Mouse (Mus musculus): ENCODE data around the gene Runx2. TPM values are rescaled to one million over a fixed set of nuclear protein-coding genes. Genes with fewer than 3 reads are reported as not detected.

Runx2 gene
- polyA plus RNA-seq, 1 experiment from 2014 or later = 1.0 TPM

DNA sequence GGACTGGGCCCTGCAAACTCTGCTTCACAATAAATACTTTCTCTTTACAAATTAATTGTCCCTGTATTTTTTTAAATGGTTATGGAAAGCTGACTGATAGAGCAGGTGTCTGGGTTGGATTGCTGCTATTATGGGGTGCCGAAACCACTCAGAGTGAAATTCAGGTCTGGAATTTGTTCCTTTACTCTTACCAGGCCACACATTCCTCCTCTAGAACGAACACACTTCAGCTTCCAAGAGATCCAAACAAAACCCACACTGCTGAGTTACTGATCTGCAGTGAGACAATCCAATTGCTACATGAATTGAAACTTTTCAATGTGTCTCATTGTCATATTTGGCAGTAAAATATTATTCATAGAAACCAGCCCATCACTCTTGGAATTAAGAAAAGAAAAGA lies 47.6 kb downstream of the Runx2 start:
- 62% methylated on average over 2 of the region's 2 CpGs for WGBS
- no peaks in the 10 kb centered on the region for H3K4me1 ChIP-seq (replicated peaks; ENCODE audit: control insufficient read depth, insufficient read depth, low read length)
- TF ChIP-seq CTCF (IDR thresholded peaks at IDR 0.05; ENCODE audit: low read depth) = no peak
- no peaks in the 10 kb centered on the region for H3K27me3 ChIP-seq (replicated peaks; ENCODE audit: control insufficient read depth, insufficient read depth, low read length)
- no peaks in the 10 kb centered on the region for H3K9me3 ChIP-seq (ENCODE audit: control insufficient read depth)
- no peak overlapping the region for H3K27ac ChIP-seq (ENCODE audit: low read depth, low read length)
- H3K36me3 ChIP-seq (ENCODE audit: control insufficient read depth, insufficient read depth) = no peaks in the 10 kb centered on the region
- no peak for ATAC-seq
- H3K9ac ChIP-seq (ENCODE audit: low read depth, low read length) = no peak overlapping the region
- H3K4me3 ChIP-seq (ENCODE audit: low read depth, low read length) = no peak overlapping the region
- no peak overlapping the region for H3K4me2 ChIP-seq (replicated peaks; ENCODE audit: low read depth)

DNA sequence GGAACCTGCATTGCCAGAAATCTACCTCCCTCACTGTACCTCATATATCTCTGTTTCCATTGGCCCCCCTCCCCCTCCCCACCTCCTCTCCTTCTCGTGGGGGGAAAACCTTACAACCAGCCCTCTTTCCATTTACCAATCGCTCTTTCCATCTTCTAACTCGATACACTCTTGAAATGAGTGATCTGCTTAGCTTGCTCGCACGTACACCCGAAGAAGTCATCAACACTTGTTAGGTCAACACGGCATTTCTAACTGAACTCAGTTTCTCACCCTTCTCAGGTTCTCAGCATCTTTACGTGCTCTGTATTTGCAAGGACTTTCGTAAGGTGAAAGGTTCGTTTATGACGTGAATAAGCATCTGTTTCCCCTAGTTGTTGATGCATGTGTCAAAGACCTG lies 48.3 kb downstream of the Runx2 start:
- H3K9me3 ChIP-seq (ENCODE audit: control insufficient read depth) = no peaks in the 10 kb centered on the region
- H3K4me1 ChIP-seq (replicated peaks; ENCODE audit: control insufficient read depth, insufficient read depth, low read length) = no peaks in the 10 kb centered on the region
- H3K4me3 ChIP-seq (ENCODE audit: low read depth, low read length) = no peak overlapping the region
- H3K27ac ChIP-seq (ENCODE audit: low read depth, low read length) = no peak overlapping the region
- no peaks in the 10 kb centered on the region for H3K27me3 ChIP-seq (replicated peaks; ENCODE audit: control insufficient read depth, insufficient read depth, low read length)
- no peak for ATAC-seq
- 84% methylated on average over 11 of the region's 11 CpGs for WGBS
- no peak for TF ChIP-seq CTCF (IDR thresholded peaks at IDR 0.05; ENCODE audit: low read depth)
- H3K36me3 ChIP-seq (ENCODE audit: control insufficient read depth, insufficient read depth) = no peaks in the 10 kb centered on the region
- no peak overlapping the region for H3K4me2 ChIP-seq (replicated peaks; ENCODE audit: low read depth)
- no peak overlapping the region for H3K9ac ChIP-seq (ENCODE audit: low read depth, low read length)

DNA sequence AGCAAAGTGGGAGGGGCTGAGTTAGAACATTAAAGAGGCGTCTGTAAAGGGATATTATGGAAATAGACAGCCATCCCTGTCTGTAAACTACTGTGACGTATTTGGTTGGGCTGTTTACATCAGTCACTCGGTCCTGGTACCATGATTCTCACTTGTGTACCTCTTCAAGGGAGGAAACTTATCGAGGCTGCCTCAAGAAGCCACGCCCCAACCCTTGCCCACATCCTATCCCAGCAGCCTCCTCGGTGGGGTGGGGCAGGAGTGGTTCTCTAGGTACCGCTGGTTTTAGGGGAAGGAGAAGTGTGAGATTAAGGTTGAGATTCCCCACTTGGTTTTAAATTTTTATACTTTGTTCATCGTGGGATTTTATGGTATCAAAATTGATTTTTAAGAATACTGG lies 69.2 kb downstream of the Runx2 start:
- no peak for ATAC-seq
- no peaks in the 10 kb centered on the region for H3K9me3 ChIP-seq (ENCODE audit: control insufficient read depth)
- no peaks in the 10 kb centered on the region for H3K4me1 ChIP-seq (replicated peaks; ENCODE audit: control insufficient read depth, insufficient read depth, low read length)
- no peak overlapping the region for H3K4me2 ChIP-seq (replicated peaks; ENCODE audit: low read depth)
- H3K27ac ChIP-seq (ENCODE audit: low read depth, low read length) = no peak overlapping the region
- H3K9ac ChIP-seq (ENCODE audit: low read depth, low read length) = no peak overlapping the region
- no peak for TF ChIP-seq CTCF (IDR thresholded peaks at IDR 0.05; ENCODE audit: low read depth)
- H3K27me3 ChIP-seq (replicated peaks; ENCODE audit: control insufficient read depth, insufficient read depth, low read length) = no peaks in the 10 kb centered on the region; the same call in 1 of the 2 replicates
- H3K4me3 ChIP-seq (ENCODE audit: low read depth, low read length) = no peak overlapping the region
- no peaks in the 10 kb centered on the region for H3K36me3 ChIP-seq (ENCODE audit: control insufficient read depth, insufficient read depth)
- 87% methylated on average over 8 of the region's 8 CpGs for WGBS

DNA sequence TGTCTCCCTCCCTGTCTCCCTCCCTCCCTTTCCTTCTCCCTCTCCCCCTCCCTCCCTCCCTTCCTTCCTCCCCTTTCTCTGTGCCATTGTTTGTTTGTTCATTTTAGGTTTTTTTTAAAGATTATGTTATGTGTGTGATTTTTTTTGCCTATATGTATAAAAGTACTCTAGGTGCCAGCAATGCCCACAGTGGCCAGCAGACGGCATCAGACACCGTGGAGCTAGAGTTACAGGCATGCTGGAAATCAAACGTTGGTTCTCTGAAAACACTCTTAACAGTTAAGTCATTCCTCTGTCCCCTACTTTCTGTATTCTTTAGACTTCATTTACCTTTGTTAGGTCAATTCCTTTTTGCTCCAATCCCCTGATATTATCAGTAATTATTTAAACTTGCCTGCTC lies 70.8 kb downstream of the Runx2 start:
- Histone ChIP-seq H3K4me1 (replicated peaks; ENCODE audit: control insufficient read depth, insufficient read depth, low read length) (no peaks in the 10 kb centered on the region), H3K9me3 (ENCODE audit: control insufficient read depth) (no peaks in the 10 kb centered on the region), H3K4me3 (ENCODE audit: low read depth, low read length) (no peak overlapping the region), H3K9ac (ENCODE audit: low read depth, low read length) (no peak overlapping the region), H3K4me2 (replicated peaks; ENCODE audit: low read depth) (no peak overlapping the region), H3K27me3 (replicated peaks; ENCODE audit: control insufficient read depth, insufficient read depth, low read length) (peaks cover 12% of the 10 kb centered on the region), H3K36me3 (ENCODE audit: control insufficient read depth, insufficient read depth) (no peaks in the 10 kb centered on the region), H3K27ac (ENCODE audit: low read depth, low read length) (no peak overlapping the region)
- WGBS = 55% methylated on average over 3 of the region's 3 CpGs
- no peak for ATAC-seq
- peak; percentile 62 for TF ChIP-seq CTCF (IDR thresholded peaks at IDR 0.05; ENCODE audit: low read depth)

DNA sequence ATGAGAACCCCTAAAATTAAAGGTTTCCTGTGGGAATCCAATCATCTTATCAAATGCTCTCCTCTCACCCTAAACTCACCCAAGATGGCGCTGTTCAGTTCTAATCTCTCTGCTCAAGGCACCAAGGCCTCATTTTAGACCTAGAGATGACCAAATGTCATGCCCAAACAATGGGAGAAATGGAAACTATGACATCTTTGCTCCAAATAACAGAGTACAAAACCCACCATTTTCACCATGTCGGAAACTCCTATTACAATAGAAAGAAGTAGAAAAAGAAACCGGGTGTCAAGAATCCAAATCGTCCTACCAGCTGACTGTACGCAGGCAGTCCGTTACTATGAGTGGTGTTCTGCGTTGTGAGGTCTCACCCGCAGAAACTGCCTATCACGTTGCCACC lies 72.4 kb downstream of the Runx2 start:
- no peaks in the 10 kb centered on the region for H3K36me3 ChIP-seq (ENCODE audit: control insufficient read depth, insufficient read depth)
- H3K27ac ChIP-seq (ENCODE audit: low read depth, low read length) = no peak overlapping the region
- H3K4me2 ChIP-seq (replicated peaks; ENCODE audit: low read depth) = no peak overlapping the region
- no peaks in the 10 kb centered on the region for H3K4me1 ChIP-seq (replicated peaks; ENCODE audit: control insufficient read depth, insufficient read depth, low read length)
- TF ChIP-seq CTCF (IDR thresholded peaks at IDR 0.05; ENCODE audit: low read depth) = no peak
- no peak for ATAC-seq
- H3K9ac ChIP-seq (ENCODE audit: low read depth, low read length) = no peak overlapping the region
- H3K9me3 ChIP-seq (ENCODE audit: control insufficient read depth) = no peaks in the 10 kb centered on the region
- 85% methylated on average over 9 of the region's 9 CpGs for WGBS
- no peak overlapping the region for H3K4me3 ChIP-seq (ENCODE audit: low read depth, low read length)
- peaks cover 27% of the 10 kb centered on the region for H3K27me3 ChIP-seq (replicated peaks; ENCODE audit: control insufficient read depth, insufficient read depth, low read length)

DNA sequence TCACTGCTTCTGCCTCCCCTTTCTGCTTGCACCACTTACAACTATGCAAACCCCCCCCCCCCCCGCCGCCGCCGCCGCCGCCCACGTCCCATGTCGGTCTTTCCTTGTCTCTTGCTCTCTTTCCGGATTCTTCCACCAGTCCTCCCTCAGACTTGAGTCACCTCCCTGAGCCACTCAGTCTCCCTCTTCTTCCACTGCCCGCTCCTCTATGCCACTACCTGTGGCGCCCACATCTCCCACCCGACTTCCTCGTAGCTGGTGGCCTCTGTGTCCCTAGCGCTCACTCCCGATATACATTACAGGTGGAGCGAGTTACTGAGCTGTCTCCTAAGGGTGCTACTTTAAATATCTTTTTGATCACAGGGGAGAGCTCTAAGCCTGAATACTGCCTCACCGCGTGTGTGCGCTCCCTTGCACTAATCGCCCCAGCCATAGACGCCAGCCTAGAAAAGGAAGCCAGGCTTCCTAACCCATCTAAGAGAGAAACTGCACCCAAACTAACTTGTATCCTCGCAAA lies 76.4 kb downstream of the Runx2 start:
- no peaks in the 10 kb centered on the region for H3K4me1 ChIP-seq (replicated peaks; ENCODE audit: control insufficient read depth, insufficient read depth, low read length)
- ATAC-seq = no peak
- H3K9me3 ChIP-seq (ENCODE audit: control insufficient read depth) = no peaks in the 10 kb centered on the region
- H3K36me3 ChIP-seq (ENCODE audit: control insufficient read depth, insufficient read depth) = no peaks in the 10 kb centered on the region
- no peak overlapping the region for H3K9ac ChIP-seq (ENCODE audit: low read depth, low read length)
- peaks cover 62% of the 10 kb centered on the region for H3K27me3 ChIP-seq (replicated peaks; ENCODE audit: control insufficient read depth, insufficient read depth, low read length)
- 0 out of 2 replicates have a peak, but pooled peaks have one; percentile 14 for TF ChIP-seq CTCF (IDR thresholded peaks at IDR 0.05; ENCODE audit: low read depth)
- H3K27ac ChIP-seq (ENCODE audit: low read depth, low read length) = no peak overlapping the region
- 6% methylated on average over 18 of the region's 22 CpGs for WGBS
- H3K4me3 ChIP-seq (ENCODE audit: low read depth, low read length) = peak overlapping the region; percentile 25; the same call in 1 of the 2 replicates
- H3K4me2 ChIP-seq (replicated peaks; ENCODE audit: low read depth) = peak overlapping the region; percentile 94; the same call in 1 of the 2 replicates
